Mouse (Mus musculus) intestine, embryonic 14.5 days (tissue): ENCODE data around the gene Wwp2. TPM values are rescaled to one million over a fixed set of nuclear protein-coding genes. Genes with fewer than 3 reads are reported as not detected.

Experiments used
- ATAC-seq: fragments of 200-750 bp; cut with Nextera tagmentation; replicated peaks from 2 replicates; pipeline ENCODE4 v1.8.0; 2017; ENCODE audit warnings: low read depth, moderate number of reproducible peaks, moderate TSS enrichment, moderate library complexity; ENCODE audit not compliant: low FRiP score, low TSS enrichment
- DNase-seq: peaks from one replicate; pipeline ENCODE4 v3.0.0-alpha.2; 2018; ENCODE audit warnings: low spot score
- H3K27ac ChIP-seq: fragments of 300-500 bp; sonication (generic); 2 replicates; pipeline ENCODE4 v1.5.1; 2014; ENCODE audit warnings: low read depth, mild to moderate bottlenecking, control low read depth
- H3K27me3 ChIP-seq: fragments of 300-500 bp; sonication (generic); replicated peaks from 2 replicates; pipeline ENCODE4 v1.6.1; 2014; ENCODE audit warnings: low read length, control low read depth; ENCODE audit not compliant: control insufficient read depth, insufficient read depth
- H3K36me3 ChIP-seq: fragments of 300-500 bp; sonication (generic); 2 replicates; pipeline ENCODE4 v1.6.1; 2014; ENCODE audit warnings: low read length, control low read depth; ENCODE audit not compliant: control insufficient read depth, insufficient read depth
- H3K4me1 ChIP-seq: fragments of 300-500 bp; sonication (generic); replicated peaks from 2 replicates; pipeline ENCODE4 v1.6.1; 2014; ENCODE audit warnings: low read length, control low read depth, mixed read lengths; ENCODE audit not compliant: control insufficient read depth, insufficient read depth
- H3K4me2 ChIP-seq: fragments of 300-500 bp; sonication (generic); 2 replicates; pipeline ENCODE4 v1.6.1; 2014; ENCODE audit warnings: low read length
- H3K4me3 ChIP-seq: fragments of 300-500 bp; sonication (generic); 2 replicates; pipeline ENCODE4 v1.5.1; 2014; ENCODE audit warnings: low read depth, low read length, control low read depth, mixed read lengths
- H3K9ac ChIP-seq: fragments of 300-500 bp; sonication (generic); 2 replicates; pipeline ENCODE4 v1.6.1; 2014; ENCODE audit warnings: mild to moderate bottlenecking, low read length
- H3K9me3 ChIP-seq: fragments of 300-500 bp; sonication (generic); 2 replicates; pipeline ENCODE4 v1.6.1; 2016; ENCODE audit warnings: low read length, control low read depth; ENCODE audit not compliant: control insufficient read depth
- WGBS: fragments of 180-500 bp; shearing (Covaris S2); extraction: QIAGEN DNeasy Blood & Tissue Kit; methylation state at CpG from one replicate; pipeline ENCODE4 v1.1.7; 2014; 5-methylcytosine and 5-hydroxymethylcytosine counted together
- polyA plus RNA-seq: library from polyadenylated mRNA; unstranded; fragments of >200 nt; fragmentation: Nextera tagmentation; extraction: Ambion mirVana; gene quantifications from 2 replicates; pipeline ENCODE4 v1.2.1, GENCODE M21; 2014

The Wwp2 gene
- polyA plus RNA-seq, 1 experiment from 2014 or later, result 43.6 TPM

- Histone ChIP-seq H3K9me3 (no peaks in the 10 kb centered on the region), H3K9ac (no peak overlapping the region)
- no peak for ATAC-seq
Observed at GRCm38 (mm10) chr8:107499519-107499918, 63.4 kb downstream of the Wwp2 start.

GRCm38 (mm10) chr8:107502407-107502806, 66.2 kb downstream of the Wwp2 start:
- no peak for DNase-seq
- no peak overlapping the region for H3K4me2 ChIP-seq

More at GRCm38 (mm10) chr8:107499519-107499918, 63.4 kb downstream of the Wwp2 start:
- no peak overlapping the region for H3K27ac ChIP-seq
- no peaks in the 10 kb centered on the region for H3K27me3 ChIP-seq
- no peak overlapping the region for H3K4me2 ChIP-seq
- peaks cover 20% of the 10 kb centered on the region for H3K4me1 ChIP-seq
- no peaks in the 10 kb centered on the region for H3K36me3 ChIP-seq
- DNase-seq, result no peak
- H3K4me3 ChIP-seq, result no peak overlapping the region
- 76% methylated on average over 3 of the region's 3 CpGs for WGBS

GRCm38 (mm10) chr8:107502922-107503321, 66.8 kb downstream of the Wwp2 start:
- ATAC-seq, result no peak
- Histone ChIP-seq H3K9ac (no peak overlapping the region), H3K4me3 (no peak overlapping the region), H3K27me3 (no peaks in the 10 kb centered on the region), H3K9me3 (no peaks in the 10 kb centered on the region), H3K4me2 (no peak overlapping the region), H3K4me1 (peaks cover 15% of the 10 kb centered on the region), H3K27ac (no peak overlapping the region), H3K36me3 (no peaks in the 10 kb centered on the region; the same call in 1 of the 2 replicates)
- DNase-seq, result no peak
- 79% methylated on average over 3 of the region's 3 CpGs for WGBS

More at GRCm38 (mm10) chr8:107502407-107502806, 66.2 kb downstream of the Wwp2 start:
- 84% methylated on average over 8 of the region's 8 CpGs for WGBS
- H3K27me3 ChIP-seq, result no peaks in the 10 kb centered on the region
- no peaks in the 10 kb centered on the region for H3K9me3 ChIP-seq
- no peak for ATAC-seq
- H3K36me3 ChIP-seq, result no peaks in the 10 kb centered on the region; the same call in 1 of the 2 replicates
- H3K4me1 ChIP-seq, result peaks cover 15% of the 10 kb centered on the region
- no peak overlapping the region for H3K9ac ChIP-seq
- H3K4me3 ChIP-seq, result no peak overlapping the region
- no peak overlapping the region for H3K27ac ChIP-seq

GRCm38 (mm10) chr8:107503354-107503753, 67.2 kb downstream of the Wwp2 start:
- Histone ChIP-seq H3K4me3 (no peak overlapping the region), H3K36me3 (no peaks in the 10 kb centered on the region; the same call in 1 of the 2 replicates), H3K9ac (no peak overlapping the region), H3K4me1 (peaks cover 15% of the 10 kb centered on the region), H3K27me3 (no peaks in the 10 kb centered on the region), H3K9me3 (no peaks in the 10 kb centered on the region), H3K4me2 (no peak overlapping the region), H3K27ac (0 out of 2 replicates have a peak overlapping the region, but pooled peaks have one; percentile 6)
- ATAC-seq (peak; percentile 79), DNase-seq (no peak)
- WGBS, result 3% methylated on average over 6 of the region's 6 CpGs

- ATAC-seq, result no peak
Observed at GRCm38 (mm10) chr8:107504239-107504985, 68.2 kb downstream of the Wwp2 start.

GRCm38 (mm10) chr8:107505271-107505670, 69.1 kb downstream of the Wwp2 start:
- Histone ChIP-seq H3K4me3 (no peak overlapping the region), H3K4me2 (no peak overlapping the region), H3K4me1 (peaks cover 10% of the 10 kb centered on the region; the same call in 1 of the 2 replicates), H3K27me3 (no peaks in the 10 kb centered on the region), H3K27ac (peak overlapping the region; percentile 6; the same call in 1 of the 2 replicates), H3K36me3 (no peaks in the 10 kb centered on the region; the same call in 1 of the 2 replicates), H3K9me3 (no peaks in the 10 kb centered on the region), H3K9ac (no peak overlapping the region)
- DNase-seq (no peak), ATAC-seq (no peak)
- WGBS, result 80% methylated on average over 4 of the region's 4 CpGs

More at GRCm38 (mm10) chr8:107504239-107504985, 68.2 kb downstream of the Wwp2 start:
- no peaks in the 10 kb centered on the region for H3K9me3 ChIP-seq
- H3K36me3 ChIP-seq, result no peaks in the 10 kb centered on the region; the same call in 1 of the 2 replicates
- DNase-seq, result no peak
- no peaks in the 10 kb centered on the region for H3K27me3 ChIP-seq
- H3K27ac ChIP-seq, result peak overlapping the region; percentile 6; the same call in 1 of the 2 replicates
- WGBS, result 71% methylated on average over 13 of the region's 13 CpGs
- no peak overlapping the region for H3K4me2 ChIP-seq
- peaks cover 10% of the 10 kb centered on the region; the same call in 1 of the 2 replicates for H3K4me1 ChIP-seq
- no peak overlapping the region for H3K9ac ChIP-seq
- no peak overlapping the region for H3K4me3 ChIP-seq

GRCm38 (mm10) chr8:107507019-107507418, 70.9 kb downstream of the Wwp2 start:
- Histone ChIP-seq H3K27ac (no peak overlapping the region), H3K27me3 (no peaks in the 10 kb centered on the region), H3K4me3 (no peak overlapping the region), H3K9me3 (no peaks in the 10 kb centered on the region), H3K4me1 (peaks cover 10% of the 10 kb centered on the region; the same call in 1 of the 2 replicates), H3K36me3 (no peaks in the 10 kb centered on the region; the same call in 1 of the 2 replicates), H3K9ac (no peak overlapping the region), H3K4me2 (no peak overlapping the region)
- DNase-seq (no peak), ATAC-seq (no peak)
- 96% methylated on average over 1 of the region's 1 CpGs for WGBS

GRCm38 (mm10) chr8:107510204-107510603, 74.0 kb downstream of the Wwp2 start:
- Histone ChIP-seq H3K9me3 (no peaks in the 10 kb centered on the region), H3K27me3 (no peaks in the 10 kb centered on the region), H3K4me1 (no peaks in the 10 kb centered on the region), H3K27ac (no peak overlapping the region), H3K4me3 (no peak overlapping the region), H3K9ac (no peak overlapping the region), H3K4me2 (no peak overlapping the region), H3K36me3 (no peaks in the 10 kb centered on the region; the same call in 1 of the 2 replicates)
- WGBS, result 92% methylated on average over 5 of the region's 5 CpGs
- DNase-seq, result no peak
- ATAC-seq, result no peak
